Mouse (Mus musculus) hindbrain, embryonic 16.5 days (tissue): ENCODE measurements around the gene Lrguk. TPM values are rescaled to one million over a fixed set of nuclear protein-coding genes. Genes with fewer than 3 reads are reported as not detected.

Source experiments
- ATAC-seq: fragments of 200-750 bp; cut with Nextera tagmentation; 2 replicates; pipeline ENCODE4 v1.8.0; 2017; ENCODE audit warnings: moderate TSS enrichment, moderate library complexity
- H3K27ac ChIP-seq: fragments of 300-500 bp; sonication (generic); 2 replicates; pipeline ENCODE4 v1.5.1; 2014; ENCODE audit warnings: low read depth, mild to moderate bottlenecking, control low read depth, low read length, moderate library complexity
- H3K27me3 ChIP-seq: fragments of 300-500 bp; sonication (generic); replicated peaks from 2 replicates; pipeline ENCODE4 v1.6.1; 2014; ENCODE audit warnings: low read length; ENCODE audit not compliant: control insufficient read depth, insufficient read depth
- H3K36me3 ChIP-seq: fragments of 300-500 bp; sonication (generic); 2 replicates; pipeline ENCODE4 v1.6.1; 2014; ENCODE audit warnings: mild to moderate bottlenecking, low read length, moderate library complexity, mixed read lengths; ENCODE audit not compliant: control insufficient read depth, insufficient read depth
- H3K4me1 ChIP-seq: fragments of 300-500 bp; sonication (generic); 2 replicates; pipeline ENCODE4 v1.6.1; 2014; ENCODE audit warnings: low read depth, low read length; ENCODE audit not compliant: control insufficient read depth, insufficient read depth
- H3K4me2 ChIP-seq: fragments of 300-500 bp; sonication (generic); 2 replicates; pipeline ENCODE4 v1.6.1; 2014; ENCODE audit warnings: mild to moderate bottlenecking, low read length, control low read depth, moderate library complexity
- H3K4me3 ChIP-seq: fragments of 300-500 bp; sonication (generic); 2 replicates; pipeline ENCODE4 v1.5.1; 2014; ENCODE audit warnings: mild to moderate bottlenecking, low read length, control low read depth, moderate library complexity
- H3K9ac ChIP-seq: fragments of 300-500 bp; sonication (generic); 2 replicates; pipeline ENCODE4 v1.6.1; 2014; ENCODE audit warnings: low read depth, mild to moderate bottlenecking, control low read depth, low read length, moderate library complexity
- H3K9me3 ChIP-seq: fragments of 300-500 bp; sonication (generic); 2 replicates; pipeline ENCODE4 v1.6.1; 2014; ENCODE audit warnings: mild to moderate bottlenecking, low read length, moderate library complexity; ENCODE audit not compliant: control insufficient read depth
- WGBS: fragments of 180-500 bp; shearing (Covaris S2); extraction: QIAGEN DNeasy Blood & Tissue Kit; methylation state at CpG from one replicate; pipeline ENCODE4 v1.1.7; 2014; 5-methylcytosine and 5-hydroxymethylcytosine counted together
- polyA plus RNA-seq: library from polyadenylated mRNA; unstranded; fragments of >200 nt; fragmentation: Nextera tagmentation; extraction: Ambion mirVana; gene quantifications from 2 replicates; pipeline ENCODE4 v1.2.1, GENCODE M21; 2015

The Lrguk gene
- polyA plus RNA-seq, 1 experiment from 2014 or later: 1.2 TPM

DNA sequence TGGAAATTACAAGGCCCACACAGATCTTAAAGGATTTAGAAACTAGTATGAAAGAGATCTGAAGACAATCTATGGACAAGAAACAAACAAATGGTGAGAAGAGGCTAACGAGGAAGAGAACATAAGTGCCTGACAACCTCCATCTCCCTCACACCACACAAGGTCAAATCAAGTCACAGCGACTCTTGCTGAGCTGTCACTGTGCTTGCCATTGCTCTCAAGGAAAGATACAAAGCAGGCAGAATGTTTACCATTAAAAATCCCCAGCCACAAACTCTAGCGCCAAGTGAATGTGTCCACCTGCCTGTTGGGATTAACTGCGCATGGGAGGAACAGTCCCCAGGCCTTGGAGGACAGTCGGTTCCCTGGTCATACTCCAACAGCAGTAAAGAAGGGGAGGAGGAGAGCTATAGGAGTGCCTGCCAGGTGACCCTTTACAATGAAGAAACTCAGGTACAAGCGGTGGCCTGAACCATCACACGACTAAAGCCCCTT lies 131.6 kb downstream of the Lrguk start:
- Histone ChIP-seq H3K9me3 (no peaks in the 10 kb centered on the region), H3K4me1 (no peaks in the 10 kb centered on the region; the same call in 1 of the 2 replicates), H3K27ac (no peak overlapping the region), H3K36me3 (peaks cover 42% of the 10 kb centered on the region), H3K4me3 (no peak overlapping the region), H3K27me3 (no peaks in the 10 kb centered on the region), H3K4me2 (no peak overlapping the region), H3K9ac (no peak overlapping the region)
- 94% methylated on average over 7 of the region's 7 CpGs for WGBS
- no peak for ATAC-seq

DNA sequence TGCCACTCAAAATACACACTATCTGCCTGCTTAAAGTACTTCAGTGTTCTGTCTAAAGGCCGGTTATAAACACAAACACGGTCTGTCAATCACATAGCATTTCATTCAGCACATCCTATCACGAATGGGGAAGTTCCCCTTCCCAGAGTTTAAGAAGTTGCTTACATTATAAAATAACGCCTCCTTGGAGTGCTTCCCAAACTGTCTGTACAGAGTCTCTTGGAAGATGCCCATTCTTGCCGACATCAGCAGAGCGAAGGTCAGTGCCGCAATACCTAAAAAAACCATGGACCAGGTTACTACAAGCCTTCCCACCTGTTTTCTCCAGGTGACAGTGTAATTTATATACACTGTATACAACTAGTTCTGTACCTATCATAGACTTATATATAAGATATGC lies 132.3 kb downstream of the Lrguk start:
- Histone ChIP-seq H3K4me1 (no peaks in the 10 kb centered on the region; the same call in 1 of the 2 replicates), H3K9me3 (no peaks in the 10 kb centered on the region), H3K27me3 (no peaks in the 10 kb centered on the region), H3K9ac (no peak overlapping the region), H3K36me3 (peaks cover 46% of the 10 kb centered on the region), H3K4me2 (no peak overlapping the region), H3K4me3 (no peak overlapping the region), H3K27ac (no peak overlapping the region)
- no peak for ATAC-seq
- 91% methylated on average over 7 of the region's 7 CpGs for WGBS

DNA sequence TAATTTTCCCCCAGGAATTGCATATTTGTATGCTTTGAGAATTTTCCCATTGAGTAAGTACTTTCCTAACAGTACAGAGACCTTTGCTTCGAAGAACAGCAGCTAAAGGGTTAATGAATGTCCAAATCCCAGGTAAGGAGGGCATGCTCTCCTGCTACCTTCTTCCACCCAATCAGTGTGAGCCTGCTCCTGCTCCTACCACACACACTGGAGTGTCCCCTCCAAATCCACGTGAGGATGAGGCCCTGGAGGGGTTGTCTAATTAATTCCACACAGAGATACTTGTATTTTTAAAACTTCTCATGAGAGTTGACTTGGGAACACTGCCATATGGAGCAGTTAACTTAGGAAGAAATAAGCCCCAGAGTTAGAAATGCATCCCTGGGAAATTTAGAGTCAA lies 133.4 kb downstream of the Lrguk start:
- Histone ChIP-seq H3K36me3 (peaks cover 40% of the 10 kb centered on the region), H3K4me3 (no peak overlapping the region), H3K27me3 (no peaks in the 10 kb centered on the region), H3K4me1 (no peaks in the 10 kb centered on the region), H3K9ac (no peak overlapping the region), H3K4me2 (no peak overlapping the region), H3K9me3 (no peaks in the 10 kb centered on the region), H3K27ac (no peak overlapping the region)
- WGBS: 66% methylated on average over 2 of the region's 2 CpGs
- no peak for ATAC-seq

DNA sequence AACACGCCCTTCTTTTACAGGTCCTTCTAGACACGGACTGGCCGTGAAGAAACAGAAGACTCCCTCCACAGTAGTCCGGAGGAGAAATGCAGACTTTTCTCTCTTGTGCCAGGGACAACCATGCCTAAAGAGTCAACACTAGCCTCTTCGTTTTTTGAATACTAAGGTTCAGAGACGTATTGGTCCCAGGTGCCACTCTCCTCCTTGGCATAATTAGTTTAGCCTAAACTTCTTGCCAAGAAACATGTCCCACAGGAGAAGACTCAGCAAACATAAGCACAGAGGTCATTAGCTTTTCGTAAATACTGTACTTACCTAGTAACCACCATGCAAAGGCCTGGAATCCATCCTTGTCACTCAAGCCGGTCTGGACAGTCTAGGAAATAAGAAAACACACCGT lies 133.8 kb downstream of the Lrguk start:
- no peaks in the 10 kb centered on the region for H3K9me3 ChIP-seq
- 79% methylated on average over 9 of the region's 9 CpGs for WGBS
- ATAC-seq: no peak
- no peak overlapping the region for H3K9ac ChIP-seq
- no peaks in the 10 kb centered on the region for H3K4me1 ChIP-seq
- peaks cover 38% of the 10 kb centered on the region for H3K36me3 ChIP-seq
- no peak overlapping the region for H3K27ac ChIP-seq
- H3K4me2 ChIP-seq: no peak overlapping the region
- no peak overlapping the region for H3K4me3 ChIP-seq
- no peaks in the 10 kb centered on the region for H3K27me3 ChIP-seq

DNA sequence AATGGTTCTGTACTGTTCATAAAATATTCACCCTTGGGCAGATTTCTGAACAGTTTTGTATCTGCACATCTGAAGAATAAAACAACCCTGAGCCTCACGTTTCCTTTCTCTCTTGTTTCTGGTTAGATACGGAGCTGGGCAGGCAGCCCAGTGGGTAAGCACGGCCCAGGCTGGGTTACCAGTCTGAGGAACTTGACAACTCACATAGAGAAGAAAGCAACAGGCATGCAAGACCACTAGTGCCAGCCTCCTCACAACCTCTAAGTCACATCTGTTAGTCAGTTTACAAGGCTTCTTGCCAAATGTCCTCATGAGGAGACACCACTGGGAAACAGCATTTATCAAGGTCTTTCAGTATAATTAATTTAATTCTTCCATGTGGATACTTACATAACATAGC lies 139.6 kb downstream of the Lrguk start:
- no peak for ATAC-seq
- Histone ChIP-seq H3K4me1 (no peaks in the 10 kb centered on the region), H3K9ac (no peak overlapping the region), H3K27me3 (no peaks in the 10 kb centered on the region), H3K36me3 (peaks cover 24% of the 10 kb centered on the region), H3K27ac (no peak overlapping the region), H3K4me2 (no peak overlapping the region), H3K9me3 (no peaks in the 10 kb centered on the region), H3K4me3 (no peak overlapping the region)
- WGBS: 76% methylated on average over 3 of the region's 3 CpGs

DNA sequence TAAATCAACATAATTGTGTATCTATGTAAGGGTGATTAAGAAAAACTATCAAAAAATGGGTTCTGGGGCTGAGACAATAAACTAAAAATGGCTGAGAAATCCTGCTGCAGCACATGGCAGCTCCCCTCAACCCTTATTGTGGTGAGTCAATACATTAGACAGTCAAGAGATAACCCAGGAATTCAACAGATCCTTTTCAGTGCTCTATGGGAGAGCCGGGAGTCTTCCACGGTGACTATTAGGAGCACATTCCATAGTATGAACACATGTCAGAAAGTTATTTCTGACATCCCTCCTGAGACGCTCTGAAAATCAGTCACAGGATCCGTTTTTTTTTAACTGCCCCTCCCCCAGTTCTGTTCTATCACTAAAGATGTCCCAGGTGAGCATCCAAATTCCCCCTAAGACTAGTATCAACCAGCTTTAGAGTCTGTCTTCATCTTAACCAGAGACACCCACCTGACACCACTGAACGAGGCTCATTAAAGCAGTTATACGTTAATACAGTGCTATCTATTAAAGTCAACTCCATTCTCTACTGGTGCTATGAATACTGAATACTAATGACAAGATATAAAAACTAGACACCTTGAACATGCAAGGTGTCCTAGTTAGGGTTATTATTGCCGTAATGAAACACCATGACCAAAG lies 141.7 kb downstream of the Lrguk start:
- no peaks in the 10 kb centered on the region for H3K27me3 ChIP-seq
- H3K36me3 ChIP-seq: peaks cover 14% of the 10 kb centered on the region
- H3K9ac ChIP-seq: no peak overlapping the region
- H3K4me1 ChIP-seq: peaks cover 4% of the 10 kb centered on the region
- 82% methylated on average over 7 of the region's 7 CpGs for WGBS
- no peak overlapping the region for H3K4me2 ChIP-seq
- H3K27ac ChIP-seq: no peak overlapping the region
- H3K9me3 ChIP-seq: no peaks in the 10 kb centered on the region
- ATAC-seq: no peak
- no peak overlapping the region for H3K4me3 ChIP-seq

DNA sequence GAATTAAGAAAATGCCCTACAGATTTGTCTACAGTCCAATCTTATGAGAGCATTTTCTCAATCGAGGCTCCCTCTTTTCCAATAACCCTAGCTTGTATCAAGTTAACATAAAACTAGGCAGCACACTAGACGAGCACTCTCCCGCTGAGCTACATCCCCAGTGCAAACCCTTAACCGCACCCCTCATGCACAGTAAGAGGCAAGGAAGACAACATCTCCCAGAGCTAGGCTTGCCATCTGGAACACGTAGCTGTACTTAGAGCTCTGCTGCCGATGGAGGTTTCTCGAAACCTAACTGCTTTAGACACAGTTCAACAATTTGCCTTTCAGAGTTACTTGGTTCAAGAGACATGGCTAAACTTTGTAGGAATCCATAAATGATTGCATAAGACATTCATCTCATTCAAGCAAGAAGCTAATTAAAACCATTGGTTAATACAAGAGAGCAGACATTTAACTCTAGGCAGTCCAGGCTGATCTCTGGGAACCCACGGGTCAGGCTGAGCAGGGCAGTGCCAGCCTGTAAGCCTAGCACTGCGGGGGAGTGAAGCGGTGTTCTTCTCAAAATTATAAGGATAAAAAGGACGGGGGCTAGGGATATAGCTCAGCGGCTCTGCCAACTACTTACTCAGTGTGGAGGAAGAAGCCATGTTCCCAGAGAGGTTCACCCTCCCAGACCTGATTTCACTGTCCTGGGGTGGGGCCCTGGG lies 142.7 kb downstream of the Lrguk start:
- Histone ChIP-seq H3K27ac (no peak overlapping the region), H3K4me2 (no peak overlapping the region), H3K27me3 (no peaks in the 10 kb centered on the region), H3K9me3 (no peaks in the 10 kb centered on the region), H3K36me3 (peaks cover 11% of the 10 kb centered on the region; the same call in 1 of the 2 replicates), H3K9ac (no peak overlapping the region), H3K4me1 (peaks cover 6% of the 10 kb centered on the region), H3K4me3 (no peak overlapping the region)
- WGBS: 84% methylated on average over 12 of the region's 12 CpGs
- ATAC-seq: no peak

DNA sequence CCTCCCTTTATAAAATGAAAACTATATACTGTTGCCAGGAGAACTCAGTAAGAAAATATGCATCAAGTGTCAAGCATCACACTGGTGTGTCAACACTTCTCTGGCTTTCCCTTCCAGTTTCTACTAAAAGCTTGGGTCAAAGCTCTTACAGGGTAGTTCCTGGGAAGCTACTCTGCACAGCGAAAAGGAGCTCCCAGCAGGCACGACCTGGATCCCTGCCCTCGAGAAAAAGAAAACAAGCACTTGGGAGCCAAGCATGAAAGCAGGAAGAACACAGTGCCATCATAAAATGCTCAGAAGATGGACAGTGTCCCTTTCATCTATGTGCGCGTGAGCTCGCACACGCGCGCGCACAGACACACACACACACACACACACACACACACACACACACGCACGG lies 144.0 kb downstream of the Lrguk start:
- peaks cover 6% of the 10 kb centered on the region for H3K4me1 ChIP-seq
- H3K4me2 ChIP-seq: no peak overlapping the region
- no peak for ATAC-seq
- no peak overlapping the region for H3K9ac ChIP-seq
- peaks cover 7% of the 10 kb centered on the region; the same call in 1 of the 2 replicates for H3K36me3 ChIP-seq
- H3K27me3 ChIP-seq: no peaks in the 10 kb centered on the region
- no peaks in the 10 kb centered on the region for H3K9me3 ChIP-seq
- 75% methylated on average over 11 of the region's 12 CpGs for whole genome bisulfite sequencing
- H3K4me3 ChIP-seq: no peak overlapping the region
- no peak overlapping the region for H3K27ac ChIP-seq

DNA sequence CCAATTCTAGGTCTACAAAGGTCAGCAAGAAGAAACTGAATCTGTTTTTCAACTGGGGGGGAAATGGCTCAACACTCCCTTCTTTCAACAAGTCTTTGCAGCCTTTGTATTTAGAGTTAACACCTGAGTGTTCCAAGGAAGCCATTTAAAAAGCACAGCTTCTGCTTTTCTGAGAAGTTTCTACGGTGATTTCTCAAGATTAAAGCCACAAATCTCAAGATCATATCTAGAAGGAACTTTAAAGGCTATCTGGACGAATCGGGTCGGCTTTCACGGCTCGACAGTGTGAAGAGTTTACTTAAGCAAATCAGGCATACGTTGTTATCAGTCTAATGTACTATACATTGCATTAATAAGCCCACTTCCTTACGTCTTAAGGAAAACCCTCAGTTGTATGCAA lies 145.5 kb downstream of the Lrguk start:
- no peak for ATAC-seq
- Histone ChIP-seq H3K9ac (no peak overlapping the region), H3K4me1 (peaks cover 6% of the 10 kb centered on the region), H3K4me3 (no peak overlapping the region), H3K36me3 (no peaks in the 10 kb centered on the region; the same call in 1 of the 2 replicates), H3K9me3 (no peaks in the 10 kb centered on the region), H3K27ac (no peak overlapping the region), H3K27me3 (no peaks in the 10 kb centered on the region), H3K4me2 (no peak overlapping the region)
- 90% methylated on average over 8 of the region's 8 CpGs for WGBS
